Mouse (Mus musculus) brown adipose tissue, adult 24 weeks (tissue): ENCODE results near the gene Lbx2. TPM values are rescaled to one million over a fixed set of nuclear protein-coding genes. Genes with fewer than 3 reads are reported as not detected.
A peak's percentile ranks its signal among the peaks of the same experiment; 100 is the strongest.

ENCODE experiments used
- H3K27ac ChIP-seq: fragments of 200-500 bp; replicated peaks from 2 replicates; pipeline ENCODE4 v1.5.1; 2012; ENCODE audit warnings: low read depth, mild to moderate bottlenecking, low read length
- H3K4me1 ChIP-seq: fragments of 200-500 bp; 2 replicates; pipeline ENCODE4 v1.6.1; 2012; ENCODE audit warnings: low read length, mixed read lengths; ENCODE audit not compliant: control insufficient read depth, insufficient read depth, insufficient read length
- H3K4me3 ChIP-seq: fragments of 200-500 bp; 2 replicates; pipeline ENCODE4 v1.5.1; 2012; ENCODE audit warnings: low read depth, mild to moderate bottlenecking, low read length, moderate library complexity; ENCODE audit not compliant: insufficient read depth
- polyA plus RNA-seq: library from polyadenylated mRNA; stranded (reverse); fragments of >200 nt; gene quantifications from 2 replicates; pipeline ENCODE4 v1.2.4, GENCODE M21; 2012; ENCODE audit not compliant: missing spikeins, insufficient read depth, insufficient read length

Lbx2 gene
- polyA plus RNA-seq, result not detected in 2 replicates

- Histone ChIP-seq H3K4me1 (no peaks in the 10 kb centered on the region), H3K27ac (peak within 1 kb of the TSS; percentile 81), H3K4me3 (peak within 1 kb of the TSS; percentile 60)
Measured at GRCm38 (mm10) chr6:83086121-83087035, at the start of gene Lbx2. Gene Lbx2, plus strand, starts transcription at chr6:83086367.

GRCm38 (mm10) chr6:83037188-83037587, 49.0 kb upstream of the Lbx2 start:
- Histone ChIP-seq H3K4me1 (peaks cover 4% of the 10 kb centered on the region; the same call in 1 of the 2 replicates), H3K27ac (no peak overlapping the region), H3K4me3 (no peak overlapping the region)

DNA sequence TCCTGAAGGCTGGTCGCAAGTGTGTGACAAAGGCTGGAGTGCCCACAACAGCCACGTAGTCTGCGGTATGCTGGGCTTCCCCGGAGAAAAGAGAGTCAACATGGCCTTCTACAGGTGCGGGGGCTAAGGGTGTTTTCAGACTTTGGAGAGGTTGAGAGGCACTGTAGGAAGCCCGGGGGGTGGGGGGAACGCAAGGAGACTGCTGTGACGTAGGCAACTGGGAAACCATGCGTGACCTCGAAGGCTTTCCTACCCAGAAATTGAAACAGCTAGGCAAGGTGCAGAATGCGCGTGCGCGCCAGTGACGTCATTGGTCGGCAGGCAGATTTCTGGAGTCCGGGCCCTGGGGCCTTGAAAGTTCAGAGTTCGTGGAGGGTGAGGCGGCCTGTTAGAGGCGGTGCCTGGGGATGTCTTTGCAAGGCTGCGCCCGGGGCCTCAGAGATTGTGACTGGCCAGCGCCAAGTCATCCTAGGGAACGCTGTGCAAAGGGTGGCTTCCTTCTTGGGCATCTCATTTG, 47.6 kb upstream of the Lbx2 start:
- peak overlapping the region; percentile 52 for H3K4me3 ChIP-seq

GRCm38 (mm10) chr6:83040601-83041000, 45.6 kb upstream of the Lbx2 start:
- peak overlapping the region; percentile 14; the same call in 1 of the 2 replicates for H3K27ac ChIP-seq
- no peak overlapping the region for H3K4me3 ChIP-seq
- peaks cover 4% of the 10 kb centered on the region; the same call in 1 of the 2 replicates for H3K4me1 ChIP-seq

More for the DNA sequence above, 47.6 kb upstream of the Lbx2 start:
- peaks cover 4% of the 10 kb centered on the region; the same call in 1 of the 2 replicates for H3K4me1 ChIP-seq
- H3K27ac ChIP-seq, result no peak overlapping the region

DNA sequence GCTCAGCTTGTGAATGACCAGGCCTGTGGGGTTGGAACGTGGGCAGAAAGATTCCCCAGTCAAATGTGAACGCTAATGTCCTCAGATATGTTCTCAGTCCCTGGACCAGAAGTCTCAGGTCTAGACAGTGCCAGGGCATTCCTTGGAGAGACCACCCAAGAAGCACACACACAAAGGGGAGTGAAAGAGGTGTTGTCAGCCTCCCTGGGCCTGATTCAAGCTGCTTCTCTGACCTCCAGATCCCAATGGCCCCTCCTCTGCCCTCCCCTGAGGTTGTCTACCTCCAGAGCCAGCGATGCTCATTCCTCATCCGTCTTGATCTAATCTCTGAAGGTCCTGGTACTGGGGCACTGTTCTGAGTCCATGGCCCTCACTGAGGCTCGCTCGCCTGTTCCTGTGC, 42.6 kb upstream of the Lbx2 start:
- Histone ChIP-seq H3K4me1 (no peaks in the 10 kb centered on the region; the same call in 1 of the 2 replicates), H3K27ac (peak overlapping the region; percentile 57), H3K4me3 (no peak overlapping the region)

GRCm38 (mm10) chr6:83043993-83044392, 42.2 kb upstream of the Lbx2 start:
- Histone ChIP-seq H3K27ac (peak overlapping the region; percentile 57; the same call in 1 of the 2 replicates), H3K4me3 (no peak overlapping the region), H3K4me1 (no peaks in the 10 kb centered on the region; the same call in 1 of the 2 replicates)

GRCm38 (mm10) chr6:83044742-83045141, 41.4 kb upstream of the Lbx2 start:
- Histone ChIP-seq H3K4me3 (no peak overlapping the region), H3K27ac (no peak overlapping the region), H3K4me1 (no peaks in the 10 kb centered on the region; the same call in 1 of the 2 replicates)

DNA sequence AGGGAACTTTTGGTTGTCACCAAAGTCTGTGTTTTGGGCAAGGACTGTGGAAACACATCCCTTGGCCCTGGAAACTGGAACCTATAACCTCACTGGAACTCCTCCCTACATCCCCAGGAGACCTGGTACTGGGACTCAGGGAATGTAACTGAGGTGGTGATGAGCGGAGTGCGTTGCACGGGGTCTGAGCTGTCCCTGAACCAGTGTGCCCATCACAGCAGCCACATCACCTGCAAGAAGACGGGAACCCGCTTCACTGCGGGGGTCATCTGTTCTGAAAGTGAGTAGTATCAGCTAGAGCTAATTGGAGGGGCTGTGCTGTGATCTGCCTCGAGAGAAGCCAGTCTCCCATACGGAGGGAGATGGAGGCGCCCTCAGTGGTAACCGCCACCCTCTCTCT, 36.8 kb upstream of the Lbx2 start:
- Histone ChIP-seq H3K27ac (no peak overlapping the region), H3K4me1 (peaks cover 3% of the 10 kb centered on the region; the same call in 1 of the 2 replicates), H3K4me3 (no peak overlapping the region)

DNA sequence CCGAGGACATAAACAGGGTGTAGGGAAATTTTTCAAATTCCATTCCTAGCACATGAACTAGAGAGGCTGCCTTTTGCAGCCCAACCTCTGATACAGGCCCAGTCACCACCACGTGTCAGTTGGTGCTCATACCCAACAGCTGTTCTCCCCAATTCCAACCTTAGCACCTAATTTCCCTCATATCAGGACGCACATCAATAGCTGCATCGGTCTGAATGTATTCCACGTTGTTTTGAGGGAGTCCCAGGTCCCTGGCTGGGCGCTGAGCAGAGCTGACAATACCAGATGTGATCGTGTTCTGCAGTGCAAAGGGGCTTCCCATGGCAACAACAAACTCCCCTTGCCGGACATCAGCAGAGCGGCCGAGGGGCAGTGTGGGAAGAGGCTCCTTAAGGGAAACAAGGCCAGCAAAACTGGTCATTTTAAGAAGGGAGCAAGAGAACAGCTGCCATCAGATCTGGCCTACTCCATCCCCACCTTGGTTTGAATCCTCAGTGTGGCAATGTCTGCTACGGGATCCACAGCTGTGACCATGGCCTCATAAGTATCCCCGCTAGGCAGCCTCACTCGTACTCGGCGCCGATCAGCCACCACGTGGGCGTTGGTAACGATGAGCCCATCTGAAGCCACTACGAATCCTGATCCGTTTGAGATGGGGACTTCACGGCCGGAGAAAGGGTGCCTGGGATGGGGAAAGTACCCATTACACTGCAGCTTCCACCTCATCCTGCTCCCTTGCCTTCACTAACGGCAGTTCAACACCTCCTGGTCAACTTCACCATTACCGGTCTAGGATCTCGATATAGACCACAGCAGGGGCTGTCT, 32.8 kb upstream of the Lbx2 start:
- Histone ChIP-seq H3K4me1 (peaks cover 6% of the 10 kb centered on the region), H3K4me3 (peak overlapping the region; percentile 82), H3K27ac (peak overlapping the region; percentile 2; the same call in 1 of the 2 replicates)

DNA sequence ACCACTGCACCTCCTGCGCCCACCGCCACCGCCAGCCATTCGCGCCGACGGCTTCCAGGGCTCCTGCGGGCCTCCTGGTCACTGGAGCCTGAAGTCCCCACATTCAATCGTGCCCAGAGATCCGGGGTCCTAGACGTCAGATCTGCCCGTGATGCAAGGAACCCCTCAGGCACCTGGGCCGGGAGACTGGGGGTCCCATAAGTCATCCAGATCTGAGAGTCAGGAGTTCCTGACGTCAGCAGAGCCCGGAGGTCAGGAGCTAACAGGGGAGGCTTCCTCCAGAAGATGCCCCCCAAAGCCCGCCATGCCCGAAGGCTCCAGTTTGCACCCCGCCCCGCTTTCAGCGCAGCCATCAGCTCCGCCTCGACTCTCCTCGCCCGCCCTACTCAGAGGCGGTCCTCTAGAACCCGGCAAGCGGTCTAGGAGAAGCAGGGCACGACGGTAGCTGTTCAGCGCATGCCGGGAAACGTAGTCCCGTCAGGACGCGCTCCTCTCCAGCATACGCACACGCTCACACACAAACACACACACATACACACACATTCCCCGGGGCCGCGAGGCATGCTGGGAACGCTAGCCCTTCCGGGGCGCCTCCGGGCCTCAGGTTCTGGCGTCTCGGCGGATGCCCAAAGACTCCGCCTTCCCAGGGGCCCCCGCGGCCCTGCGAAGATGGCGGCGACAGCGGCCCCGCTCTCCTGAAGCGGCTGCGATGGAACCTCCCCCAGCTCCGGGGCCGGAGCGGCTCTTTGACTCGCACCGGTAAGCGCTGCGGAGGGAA, 31.9 kb upstream of the Lbx2 start, which contains the start of gene Aup1:
Gene Aup1 (plus strand): TSS at position 448 of the 778 bp plus-strand sequence.
- H3K4me1 ChIP-seq, result peaks cover 6% of the 10 kb centered on the region
- H3K27ac ChIP-seq, result peak within 1 kb of the TSS; percentile 63
- H3K4me3 ChIP-seq, result peak within 1 kb of the TSS; percentile 82

GRCm38 (mm10) chr6:83054871-83055431, 31.2 kb upstream of the Lbx2 start, which contains the start of gene Htra2:
Gene Htra2, minus strand, starts transcription at chr6:83055273.
- Histone ChIP-seq H3K27ac (peak within 1 kb of the TSS; percentile 63), H3K4me3 (peak within 1 kb of the TSS; percentile 82), H3K4me1 (peaks cover 6% of the 10 kb centered on the region)

DNA sequence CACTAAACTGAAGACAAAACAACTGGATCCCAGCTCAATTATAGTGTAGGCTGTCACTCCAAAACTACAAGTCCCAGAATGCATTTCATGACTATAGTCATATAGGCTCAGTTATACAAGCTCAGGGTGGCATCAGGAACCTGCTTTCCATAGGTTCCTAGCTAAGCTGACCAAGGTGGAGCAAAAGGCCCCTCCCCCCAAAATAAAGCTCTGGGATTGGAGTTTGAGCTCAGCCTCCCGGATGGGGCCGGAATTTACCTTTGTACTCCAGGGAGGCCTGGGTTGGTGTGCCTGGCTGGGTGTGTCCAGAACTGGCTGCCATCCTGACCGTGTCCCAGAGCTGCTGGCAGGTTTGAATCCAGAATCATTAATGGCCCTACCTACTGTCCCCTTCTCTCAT, 28.4 kb upstream of the Lbx2 start, which contains the start of gene Dqx1:
Gene Dqx1 (plus strand): TSS at position 55 of the 400 bp plus-strand sequence.
- Histone ChIP-seq H3K4me1 (peaks cover 6% of the 10 kb centered on the region), H3K27ac (no peak within 1 kb of the TSS), H3K4me3 (no peak within 1 kb of the TSS)

- Histone ChIP-seq H3K27ac (no peak overlapping the region), H3K4me3 (no peak overlapping the region), H3K4me1 (peaks cover 3% of the 10 kb centered on the region)
Measured at GRCm38 (mm10) chr6:83058725-83059124, 27.4 kb upstream of the Lbx2 start.

- no peak overlapping the region for H3K4me3 ChIP-seq
- no peaks in the 10 kb centered on the region; the same call in 1 of the 2 replicates for H3K4me1 ChIP-seq
- H3K27ac ChIP-seq, result no peak overlapping the region
Measured at GRCm38 (mm10) chr6:83065995-83066394, 20.2 kb upstream of the Lbx2 start.
